Mouse (Mus musculus) NIH3T3 (cell line): ENCODE results near the gene P3h3.

Source experiments
- DNase-seq: peaks from one replicate; pipeline ENCODE4 v3.0.0-alpha.2; 2012; ENCODE audit warnings: low read depth

P3h3 gene

GRCm38 (mm10) chr6:124865766-124866362, 8.3 kb upstream of the P3h3 start:
- DNase-seq = no peak

GRCm38 (mm10) chr6:124863658-124864298, 6.2 kb upstream of the P3h3 start, which contains the start of gene Gpr162:
Gene Gpr162, minus strand, starts transcription at chr6:124863983.
- peak; percentile 69 for DNase-seq

GRCm38 (mm10) chr6:124863125-124863657, 5.6 kb upstream of the P3h3 start:
- no peak for DNase-seq

GRCm38 (mm10) chr6:124862406-124863124, 5.0 kb upstream of the P3h3 start:
- no peak for DNase-seq

GRCm38 (mm10) chr6:124861802-124862201, 4.2 kb upstream of the P3h3 start:
- no peak for DNase-seq

GRCm38 (mm10) chr6:124861266-124861665, 3.7 kb upstream of the P3h3 start:
- DNase-seq = no peak

GRCm38 (mm10) chr6:124860511-124860910, 3.0 kb upstream of the P3h3 start:
- no peak for DNase-seq

GRCm38 (mm10) chr6:124859725-124860124, 2.2 kb upstream of the P3h3 start:
- peak; percentile 95 for DNase-seq

GRCm38 (mm10) chr6:124858561-124859318, 1.2 kb upstream of the P3h3 start:
- DNase-seq = no peak

- DNase-seq = no peak
Measured at GRCm38 (mm10) chr6:124857840-124858530, 433 bp upstream of the P3h3 start.

- peak; percentile 70 for DNase-seq
Measured at GRCm38 (mm10) chr6:124856321-124856720, 1.2 kb downstream of the P3h3 start.

- DNase-seq = no peak
Measured at GRCm38 (mm10) chr6:124854647-124855046, 2.9 kb downstream of the P3h3 start.

- DNase-seq = no peak
Measured at GRCm38 (mm10) chr6:124850535-124850934, 7.0 kb downstream of the P3h3 start.

- DNase-seq = peak; percentile 94
Measured at GRCm38 (mm10) chr6:124847305-124847704, 10.2 kb downstream of the P3h3 start.

- DNase-seq = no peak
Measured at GRCm38 (mm10) chr6:124840241-124841167, 17.0 kb downstream of the P3h3 start, which contains the start of gene Gnb3. Gene Gnb3, minus strand, starts transcription at chr6:124840275.

- DNase-seq = peak; percentile 16
Measured at GRCm38 (mm10) chr6:124839805-124840204, 17.7 kb downstream of the P3h3 start.

GRCm38 (mm10) chr6:124836411-124836810, 21.1 kb downstream of the P3h3 start:
- peak; percentile 55 for DNase-seq

GRCm38 (mm10) chr6:124835531-124835930, 22.0 kb downstream of the P3h3 start:
- no peak for DNase-seq

GRCm38 (mm10) chr6:124834512-124835081, 23.0 kb downstream of the P3h3 start:
- DNase-seq = no peak

- no peak for DNase-seq
Measured at GRCm38 (mm10) chr6:124831649-124832048, 25.9 kb downstream of the P3h3 start.
